Mouse (Mus musculus) embryonic facial prominence, embryonic 14.5 days (tissue): ENCODE data around the gene Wars. TPM values are rescaled to one million over a fixed set of nuclear protein-coding genes. Genes with fewer than 3 reads are reported as not detected.

Experiments used
- ATAC-seq: fragments of 200-750 bp; cut with Nextera tagmentation; 2 replicates; pipeline ENCODE4 v1.8.0; 2017; ENCODE audit warnings: low read depth, moderate number of reproducible peaks, moderate TSS enrichment
- DNase-seq: peaks from one replicate; pipeline ENCODE4 v3.0.0-alpha.2; 2015; ENCODE audit warnings: low spot score
- H3K27ac ChIP-seq: fragments of 300-500 bp; sonication (generic); replicated peaks from 2 replicates; pipeline ENCODE4 v1.5.1; 2014; ENCODE audit warnings: low read depth, mild to moderate bottlenecking, low read length, moderate library complexity
- H3K27me3 ChIP-seq: fragments of 300-500 bp; sonication (generic); replicated peaks from 2 replicates; pipeline ENCODE4 v1.6.1; 2014; ENCODE audit warnings: low read length; ENCODE audit not compliant: control insufficient read depth, insufficient read depth
- H3K36me3 ChIP-seq: fragments of 300-500 bp; sonication (generic); 2 replicates; pipeline ENCODE4 v1.6.1; 2014; ENCODE audit warnings: low read length, mixed read lengths; ENCODE audit not compliant: control insufficient read depth, insufficient read depth
- H3K4me1 ChIP-seq: fragments of 300-500 bp; sonication (generic); 2 replicates; pipeline ENCODE4 v1.6.1; 2014; ENCODE audit warnings: antibody characterized with exemption, low read length; ENCODE audit not compliant: control insufficient read depth, insufficient read depth
- H3K4me2 ChIP-seq: fragments of 300-500 bp; sonication (generic); 2 replicates; pipeline ENCODE4 v1.6.1; 2014; ENCODE audit warnings: low read depth, mild to moderate bottlenecking, low read length, moderate library complexity, mixed read lengths
- H3K4me3 ChIP-seq: fragments of 300-500 bp; sonication (generic); 2 replicates; pipeline ENCODE4 v1.5.1; 2014; ENCODE audit warnings: low read depth, mild to moderate bottlenecking, low read length
- H3K9ac ChIP-seq: fragments of 300-500 bp; sonication (generic); 2 replicates; pipeline ENCODE4 v1.6.1; 2014; ENCODE audit warnings: low read depth, mild to moderate bottlenecking, low read length, moderate library complexity, mixed read lengths
- H3K9me3 ChIP-seq: fragments of 300-500 bp; sonication (generic); 2 replicates; pipeline ENCODE4 v1.6.1; 2016; ENCODE audit warnings: low read length; ENCODE audit not compliant: control insufficient read depth
- WGBS: fragments of 180-500 bp; shearing (Covaris S2); extraction: QIAGEN DNeasy Blood & Tissue Kit; methylation state at CpG from one replicate; pipeline ENCODE4 v1.1.7; 2014; 5-methylcytosine and 5-hydroxymethylcytosine counted together
- polyA plus RNA-seq: library from polyadenylated mRNA; unstranded; fragments of >200 nt; fragmentation: Nextera tagmentation; extraction: Ambion mirVana; gene quantifications from 2 replicates; pipeline ENCODE4 v1.2.1, GENCODE M21; 2014

The Wars gene
- polyA plus RNA-seq, 1 experiment from 2014 or later: 63.6 TPM

GRCm38 (mm10) chr12:108858486-108858885, 35.5 kb downstream of the Wars start:
- no peaks in the 10 kb centered on the region for H3K27me3 ChIP-seq
- 89% methylated on average over 5 of the region's 5 CpGs for WGBS
- peaks cover 33% of the 10 kb centered on the region for H3K36me3 ChIP-seq
- no peak for DNase-seq
- no peak overlapping the region for H3K27ac ChIP-seq
- ATAC-seq: no peak
- H3K9ac ChIP-seq: no peak overlapping the region
- H3K4me3 ChIP-seq: no peak overlapping the region
- H3K4me2 ChIP-seq: no peak overlapping the region
- H3K4me1 ChIP-seq: no peaks in the 10 kb centered on the region
- H3K9me3 ChIP-seq: no peaks in the 10 kb centered on the region

DNA sequence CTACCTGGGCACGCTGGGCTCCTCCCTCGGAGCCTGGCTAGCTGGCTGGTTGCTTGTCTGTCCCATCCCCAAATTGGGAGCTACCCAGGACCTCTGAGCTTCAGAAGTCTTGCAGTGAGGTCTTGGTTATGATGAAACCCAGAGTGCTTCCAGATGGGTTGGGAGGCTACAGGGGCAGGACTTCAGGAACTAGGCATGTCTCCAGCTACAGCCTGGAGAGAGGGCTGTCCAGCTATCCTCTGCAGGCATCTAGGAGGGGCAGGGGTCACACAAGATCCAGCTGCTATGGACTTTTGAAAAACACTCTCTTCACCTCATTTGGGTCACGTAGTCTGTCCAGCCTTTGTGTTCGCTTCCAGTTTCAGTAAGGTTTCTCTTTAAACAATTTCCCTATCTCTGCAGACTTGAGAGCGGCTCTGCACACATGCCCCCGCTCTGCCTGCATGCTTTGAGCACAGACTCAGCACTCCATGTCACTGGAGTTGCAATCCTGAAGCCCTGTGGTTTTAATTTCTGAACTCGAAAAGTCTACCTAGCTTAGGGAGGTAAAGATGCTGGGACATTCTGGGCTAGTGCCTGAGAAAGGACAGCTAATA, 36.3 kb downstream of the Wars start:
- H3K4me2 ChIP-seq: no peak overlapping the region
- H3K9me3 ChIP-seq: no peaks in the 10 kb centered on the region
- H3K4me3 ChIP-seq: no peak overlapping the region
- H3K4me1 ChIP-seq: no peaks in the 10 kb centered on the region
- peaks cover 25% of the 10 kb centered on the region for H3K36me3 ChIP-seq
- DNase-seq: no peak
- no peak overlapping the region for H3K9ac ChIP-seq
- no peak overlapping the region for H3K27ac ChIP-seq
- H3K27me3 ChIP-seq: no peaks in the 10 kb centered on the region
- 56% methylated on average over 7 of the region's 7 CpGs for WGBS
- ATAC-seq: no peak

GRCm38 (mm10) chr12:108857109-108857508, 36.9 kb downstream of the Wars start:
- no peak for ATAC-seq
- H3K9me3 ChIP-seq: no peaks in the 10 kb centered on the region
- 86% methylated on average over 7 of the region's 7 CpGs for WGBS
- peaks cover 19% of the 10 kb centered on the region for H3K36me3 ChIP-seq
- H3K4me1 ChIP-seq: no peaks in the 10 kb centered on the region
- no peak overlapping the region for H3K4me3 ChIP-seq
- H3K4me2 ChIP-seq: no peak overlapping the region
- no peak for DNase-seq
- H3K27ac ChIP-seq: no peak overlapping the region
- H3K9ac ChIP-seq: no peak overlapping the region
- no peaks in the 10 kb centered on the region for H3K27me3 ChIP-seq

DNA sequence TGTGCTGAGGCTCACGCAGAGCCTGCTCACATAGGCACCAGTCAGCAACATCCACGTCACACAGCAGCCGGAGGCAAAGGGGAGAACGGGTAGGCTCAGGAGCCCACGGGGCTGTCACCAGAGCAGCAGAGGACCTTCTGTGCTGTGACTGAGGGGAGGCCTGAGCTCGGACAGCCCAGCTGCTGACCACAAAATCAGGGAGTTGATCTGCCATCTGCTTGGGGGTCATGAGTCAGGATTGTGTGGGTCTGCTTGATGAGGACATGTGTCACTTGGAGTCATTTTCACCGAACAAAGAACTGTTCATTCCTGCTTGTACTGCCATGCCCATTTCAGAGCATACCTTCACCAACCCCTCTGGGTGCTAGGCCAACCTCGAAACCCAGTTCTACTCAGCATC, 37.8 kb downstream of the Wars start:
- Histone ChIP-seq H3K9me3 (no peaks in the 10 kb centered on the region), H3K36me3 (peaks cover 12% of the 10 kb centered on the region), H3K27ac (no peak overlapping the region), H3K9ac (no peak overlapping the region), H3K4me3 (no peak overlapping the region), H3K4me2 (no peak overlapping the region), H3K27me3 (no peaks in the 10 kb centered on the region), H3K4me1 (no peaks in the 10 kb centered on the region)
- 74% methylated on average over 8 of the region's 8 CpGs for WGBS
- ATAC-seq (no peak), DNase-seq (no peak)

GRCm38 (mm10) chr12:108855081-108855480, 38.9 kb downstream of the Wars start:
- no peak overlapping the region for H3K27ac ChIP-seq
- ATAC-seq: no peak
- H3K27me3 ChIP-seq: no peaks in the 10 kb centered on the region
- no peak overlapping the region for H3K4me3 ChIP-seq
- H3K4me1 ChIP-seq: no peaks in the 10 kb centered on the region
- H3K4me2 ChIP-seq: no peak overlapping the region
- H3K36me3 ChIP-seq: peaks cover under 1% of the 10 kb centered on the region; the same call in 1 of the 2 replicates
- 73% methylated on average over 7 of the region's 10 CpGs for WGBS
- no peaks in the 10 kb centered on the region for H3K9me3 ChIP-seq
- DNase-seq: no peak
- no peak overlapping the region for H3K9ac ChIP-seq

DNA sequence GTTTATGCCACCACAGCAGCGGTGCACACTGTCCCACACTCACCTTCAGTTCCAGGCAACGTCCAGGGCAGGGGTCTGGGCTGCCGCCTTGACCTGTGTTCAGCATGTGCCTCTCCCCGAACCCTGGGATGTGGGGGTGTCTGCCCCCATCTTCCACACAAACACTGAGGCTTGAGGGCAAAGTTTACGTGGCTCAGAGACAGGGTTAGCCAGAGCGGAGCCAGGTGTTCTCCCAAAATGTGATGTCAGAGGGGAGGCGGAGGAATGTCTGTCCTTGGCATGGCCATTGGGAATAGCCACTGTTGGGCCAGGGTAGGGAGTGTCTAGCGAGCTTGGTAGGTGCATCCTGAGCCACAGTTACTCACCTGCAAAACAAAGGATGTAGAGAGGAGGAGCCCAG, 41.2 kb downstream of the Wars start:
- Histone ChIP-seq H3K9ac (no peak overlapping the region), H3K4me3 (no peak overlapping the region), H3K36me3 (no peaks in the 10 kb centered on the region; the same call in 1 of the 2 replicates), H3K4me2 (no peak overlapping the region), H3K27me3 (no peaks in the 10 kb centered on the region), H3K9me3 (no peaks in the 10 kb centered on the region), H3K27ac (no peak overlapping the region), H3K4me1 (no peaks in the 10 kb centered on the region)
- ATAC-seq: no peak
- 94% methylated on average over 8 of the region's 8 CpGs for WGBS
- no peak for DNase-seq

GRCm38 (mm10) chr12:108850886-108851285, 43.1 kb downstream of the Wars start:
- Histone ChIP-seq H3K4me1 (no peaks in the 10 kb centered on the region), H3K9me3 (no peaks in the 10 kb centered on the region), H3K4me3 (no peak overlapping the region), H3K36me3 (peaks cover 2% of the 10 kb centered on the region; the same call in 1 of the 2 replicates), H3K27ac (no peak overlapping the region), H3K9ac (no peak overlapping the region), H3K27me3 (no peaks in the 10 kb centered on the region), H3K4me2 (no peak overlapping the region)
- WGBS: 82% methylated on average over 8 of the region's 8 CpGs
- DNase-seq (no peak), ATAC-seq (no peak)

GRCm38 (mm10) chr12:108850129-108850528, 43.8 kb downstream of the Wars start:
- Histone ChIP-seq H3K4me2 (no peak overlapping the region), H3K9ac (no peak overlapping the region), H3K4me1 (no peaks in the 10 kb centered on the region), H3K36me3 (peaks cover 6% of the 10 kb centered on the region), H3K4me3 (no peak overlapping the region), H3K27me3 (no peaks in the 10 kb centered on the region), H3K9me3 (no peaks in the 10 kb centered on the region), H3K27ac (no peak overlapping the region)
- ATAC-seq (no peak), DNase-seq (no peak)
- 49% methylated on average over 8 of the region's 8 CpGs for WGBS

DNA sequence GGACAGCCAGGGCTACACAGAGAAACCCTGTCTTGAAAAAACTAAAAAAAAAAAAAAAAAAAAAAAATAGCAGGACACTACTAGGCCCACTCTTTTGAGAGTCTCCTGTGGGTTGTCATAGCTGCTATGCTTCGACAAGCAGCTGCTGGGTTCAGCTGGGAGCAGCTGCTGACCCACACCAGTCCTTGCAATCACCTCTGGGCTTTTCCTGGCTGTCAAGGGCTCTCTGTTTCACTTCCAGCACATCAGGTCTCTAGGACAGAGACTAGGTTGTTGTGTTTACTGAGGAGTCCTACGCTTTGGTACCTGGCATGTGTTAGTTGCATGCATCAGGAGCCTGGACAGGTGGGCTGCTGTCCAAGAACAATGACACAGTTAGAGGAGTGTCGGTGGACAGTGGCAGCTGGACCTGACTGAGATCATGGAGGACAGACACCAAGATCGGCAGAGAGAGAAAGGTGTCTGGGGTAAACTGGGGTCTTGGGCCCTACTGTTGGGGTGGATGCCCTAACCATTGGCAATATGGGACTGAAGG, 44.4 kb downstream of the Wars start:
- Histone ChIP-seq H3K36me3 (peaks cover 12% of the 10 kb centered on the region), H3K9ac (no peak overlapping the region), H3K4me3 (no peak overlapping the region), H3K9me3 (no peaks in the 10 kb centered on the region), H3K27me3 (no peaks in the 10 kb centered on the region), H3K4me1 (no peaks in the 10 kb centered on the region), H3K4me2 (no peak overlapping the region), H3K27ac (no peak overlapping the region)
- DNase-seq: no peak
- 82% methylated on average over 4 of the region's 4 CpGs for WGBS
- no peak for ATAC-seq
